Mouse (Mus musculus) kidney, embryonic 14.5 days (tissue): ENCODE measurements at regions not wholly inside any gene's neighbourhood (a gene's known extent, or its start where the extent isn't known, plus 50 kb on each side); places are given as distances from the start of the nearest gene placed in this dataset.

ENCODE experiments used
- ATAC-seq: fragments of 200-750 bp; cut with Nextera tagmentation; 2 replicates; pipeline ENCODE4 v1.8.0; 2017; ENCODE audit warnings: moderate number of reproducible peaks, mild to moderate bottlenecking, moderate TSS enrichment, moderate library complexity; ENCODE audit not compliant: low FRiP score, low TSS enrichment
- H3K27ac ChIP-seq: fragments of 300-500 bp; sonication (generic); 2 replicates; pipeline ENCODE4 v1.5.1; 2014; ENCODE audit warnings: low read depth, mild to moderate bottlenecking, low read length, moderate library complexity, mixed read lengths
- H3K27me3 ChIP-seq: fragments of 300-500 bp; sonication (generic); 2 replicates; pipeline ENCODE4 v1.6.1; 2014; ENCODE audit warnings: mild to moderate bottlenecking, low read length; ENCODE audit not compliant: control insufficient read depth, insufficient read depth
- H3K36me3 ChIP-seq: fragments of 300-500 bp; sonication (generic); 2 replicates; pipeline ENCODE4 v1.6.1; 2014; ENCODE audit warnings: low read length, mixed read lengths; ENCODE audit not compliant: control insufficient read depth, insufficient read depth
- H3K4me1 ChIP-seq: fragments of 300-500 bp; sonication (generic); 2 replicates; pipeline ENCODE4 v1.6.1; 2014; ENCODE audit warnings: low read length, mixed read lengths; ENCODE audit not compliant: control insufficient read depth, insufficient read depth
- H3K4me2 ChIP-seq: fragments of 300-500 bp; sonication (generic); replicated peaks from 2 replicates; pipeline ENCODE4 v1.6.1; 2014; ENCODE audit warnings: low read depth, mild to moderate bottlenecking, low read length
- H3K4me3 ChIP-seq: fragments of 300-500 bp; sonication (generic); 2 replicates; pipeline ENCODE4 v1.5.1; 2014; ENCODE audit warnings: mild to moderate bottlenecking, low read length
- H3K9ac ChIP-seq: fragments of 300-500 bp; sonication (generic); 2 replicates; pipeline ENCODE4 v1.6.1; 2014; ENCODE audit warnings: low read depth, mild to moderate bottlenecking, low read length, moderate library complexity
- H3K9me3 ChIP-seq: fragments of 300-500 bp; sonication (generic); 2 replicates; pipeline ENCODE4 v1.6.1; 2016; ENCODE audit warnings: low read length; ENCODE audit not compliant: control insufficient read depth
- WGBS: fragments of 180-500 bp; shearing (Covaris S2); extraction: QIAGEN DNeasy Blood & Tissue Kit; methylation state at CpG from one replicate; pipeline ENCODE4 v1.1.7; 2014; 5-methylcytosine and 5-hydroxymethylcytosine counted together

- 23% methylated on average over 11 of the region's 11 CpGs for WGBS
- H3K9ac ChIP-seq = no peak overlapping the region
- no peaks in the 10 kb centered on the region for H3K9me3 ChIP-seq
- peak overlapping the region; percentile 18 for H3K4me2 ChIP-seq
- no peak overlapping the region for H3K27ac ChIP-seq
- H3K36me3 ChIP-seq = no peaks in the 10 kb centered on the region
- H3K27me3 ChIP-seq = no peaks in the 10 kb centered on the region
- no peak overlapping the region for H3K4me3 ChIP-seq
- H3K4me1 ChIP-seq = no peaks in the 10 kb centered on the region
- ATAC-seq = no peak
These were observed 229.1 kb upstream of the Satb1 start for GRCm38 (mm10) chr17:52062096-52062665.

- no peaks in the 10 kb centered on the region for H3K4me1 ChIP-seq
- H3K36me3 ChIP-seq = no peaks in the 10 kb centered on the region
- no peaks in the 10 kb centered on the region for H3K9me3 ChIP-seq
- no peak overlapping the region for H3K4me3 ChIP-seq
- ATAC-seq = no peak
- WGBS = 85% methylated on average over 4 of the region's 4 CpGs
- H3K27ac ChIP-seq = no peak overlapping the region
- H3K27me3 ChIP-seq = no peaks in the 10 kb centered on the region
- H3K9ac ChIP-seq = no peak overlapping the region
- no peak overlapping the region for H3K4me2 ChIP-seq
These were observed 203.4 kb upstream of the Satb1 start for GRCm38 (mm10) chr17:52036479-52036878.

GRCm38 (mm10) chr17:52031079-52031478 lies 198.0 kb upstream of the Satb1 start:
- Histone ChIP-seq H3K4me1 (no peaks in the 10 kb centered on the region), H3K27ac (no peak overlapping the region), H3K9ac (no peak overlapping the region), H3K4me2 (no peak overlapping the region), H3K9me3 (no peaks in the 10 kb centered on the region), H3K36me3 (no peaks in the 10 kb centered on the region), H3K4me3 (no peak overlapping the region), H3K27me3 (no peaks in the 10 kb centered on the region)
- 90% methylated on average over 8 of the region's 8 CpGs for WGBS
- ATAC-seq = no peak

- no peak overlapping the region for H3K4me3 ChIP-seq
- H3K9ac ChIP-seq = no peak overlapping the region
- H3K27me3 ChIP-seq = no peaks in the 10 kb centered on the region
- H3K27ac ChIP-seq = no peak overlapping the region
- ATAC-seq = no peak
- H3K36me3 ChIP-seq = no peaks in the 10 kb centered on the region
- H3K4me2 ChIP-seq = no peak overlapping the region
- WGBS = 71% methylated on average over 8 of the region's 8 CpGs
- H3K4me1 ChIP-seq = no peaks in the 10 kb centered on the region
- H3K9me3 ChIP-seq = no peaks in the 10 kb centered on the region
These were observed 153.8 kb upstream of the Satb1 start for GRCm38 (mm10) chr17:51986920-51987319.

- WGBS = 74% methylated on average over 14 of the region's 14 CpGs
These were observed 153.1 kb upstream of the Satb1 start for GRCm38 (mm10) chr17:51986212-51986611.

GRCm38 (mm10) chr17:51979126-51979525 lies 146.0 kb upstream of the Satb1 start:
- Histone ChIP-seq H3K27me3 (no peaks in the 10 kb centered on the region), H3K36me3 (no peaks in the 10 kb centered on the region), H3K4me3 (no peak overlapping the region), H3K27ac (no peak overlapping the region), H3K4me1 (no peaks in the 10 kb centered on the region), H3K9me3 (no peaks in the 10 kb centered on the region), H3K4me2 (no peak overlapping the region), H3K9ac (no peak overlapping the region)
- 79% methylated on average over 2 of the region's 2 CpGs for WGBS
- no peak for ATAC-seq

More at GRCm38 (mm10) chr17:51986212-51986611, 153.1 kb upstream of the Satb1 start:
- Histone ChIP-seq H3K9ac (no peak overlapping the region), H3K27me3 (no peaks in the 10 kb centered on the region), H3K36me3 (no peaks in the 10 kb centered on the region), H3K4me3 (no peak overlapping the region), H3K4me2 (no peak overlapping the region), H3K27ac (no peak overlapping the region), H3K9me3 (no peaks in the 10 kb centered on the region), H3K4me1 (no peaks in the 10 kb centered on the region)
- ATAC-seq = no peak

- Histone ChIP-seq H3K4me2 (no peak overlapping the region), H3K4me1 (no peaks in the 10 kb centered on the region), H3K27me3 (no peaks in the 10 kb centered on the region), H3K4me3 (no peak overlapping the region), H3K27ac (no peak overlapping the region), H3K36me3 (no peaks in the 10 kb centered on the region), H3K9me3 (no peaks in the 10 kb centered on the region), H3K9ac (no peak overlapping the region)
- ATAC-seq = no peak
- 39% methylated on average over 3 of the region's 3 CpGs for WGBS
These were observed 138.4 kb upstream of the Satb1 start for GRCm38 (mm10) chr17:51971444-51971843.

- Histone ChIP-seq H3K36me3 (no peaks in the 10 kb centered on the region), H3K27ac (no peak overlapping the region), H3K9me3 (no peaks in the 10 kb centered on the region), H3K27me3 (no peaks in the 10 kb centered on the region), H3K9ac (no peak overlapping the region), H3K4me2 (no peak overlapping the region), H3K4me3 (no peak overlapping the region), H3K4me1 (no peaks in the 10 kb centered on the region)
- 86% methylated on average over 11 of the region's 11 CpGs for WGBS
- no peak for ATAC-seq
These were observed 133.6 kb upstream of the Satb1 start for GRCm38 (mm10) chr17:51966573-51967284.

GRCm38 (mm10) chr17:51962529-51963110 lies 129.5 kb upstream of the Satb1 start:
- no peaks in the 10 kb centered on the region for H3K4me1 ChIP-seq
- H3K4me3 ChIP-seq = no peak overlapping the region
- WGBS = 75% methylated on average over 12 of the region's 12 CpGs
- no peaks in the 10 kb centered on the region for H3K36me3 ChIP-seq
- H3K4me2 ChIP-seq = no peak overlapping the region
- H3K27me3 ChIP-seq = no peaks in the 10 kb centered on the region
- no peak overlapping the region for H3K27ac ChIP-seq
- no peaks in the 10 kb centered on the region for H3K9me3 ChIP-seq
- H3K9ac ChIP-seq = no peak overlapping the region
- no peak for ATAC-seq
